Mouse (Mus musculus) midbrain, embryonic 12.5 days (tissue): ENCODE results near the gene Aldh1a3. TPM values are rescaled to one million over a fixed set of nuclear protein-coding genes. Genes with fewer than 3 reads are reported as not detected.

Source experiments
- ATAC-seq: fragments of 200-750 bp; cut with Nextera tagmentation; 2 replicates; pipeline ENCODE4 v1.8.0; 2017; ENCODE audit warnings: low read depth, moderate TSS enrichment, moderate library complexity; ENCODE audit not compliant: low FRiP score
- H3K27ac ChIP-seq: fragments of 300-500 bp; sonication (generic); replicated peaks from 2 replicates; pipeline ENCODE4 v1.5.1; 2016; ENCODE audit warnings: mild to moderate bottlenecking
- H3K27me3 ChIP-seq: fragments of 300-500 bp; sonication (generic); 2 replicates; pipeline ENCODE4 v1.6.1; 2016; ENCODE audit warnings: mild to moderate bottlenecking
- H3K36me3 ChIP-seq: fragments of 300-500 bp; sonication (generic); 2 replicates; pipeline ENCODE4 v1.6.1; 2016
- H3K4me1 ChIP-seq: fragments of 300-500 bp; sonication (generic); 2 replicates; pipeline ENCODE4 v1.6.1; 2016
- H3K4me2 ChIP-seq: fragments of 300-500 bp; sonication (generic); replicated peaks from 2 replicates; pipeline ENCODE4 v1.6.1; 2016; ENCODE audit warnings: mild to moderate bottlenecking, moderate library complexity
- H3K4me3 ChIP-seq: fragments of 300-500 bp; sonication (generic); 2 replicates; pipeline ENCODE4 v1.5.1; 2016; ENCODE audit warnings: mild to moderate bottlenecking
- H3K9ac ChIP-seq: fragments of 300-500 bp; sonication (generic); replicated peaks from 2 replicates; pipeline ENCODE4 v1.6.1; 2016; ENCODE audit warnings: mild to moderate bottlenecking, moderate library complexity
- H3K9me3 ChIP-seq: fragments of 300-500 bp; sonication (generic); 2 replicates; pipeline ENCODE4 v1.6.1; 2016; ENCODE audit warnings: mild to moderate bottlenecking
- WGBS: fragments of 180-500 bp; shearing (Covaris S2); methylation state at CpG from one replicate; pipeline ENCODE4 v1.1.7; 2016; 5-methylcytosine and 5-hydroxymethylcytosine counted together
- polyA plus RNA-seq: library from polyadenylated mRNA; unstranded; fragments of >200 nt; fragmentation: Nextera tagmentation; extraction: Ambion mirVana; gene quantifications from 2 replicates; pipeline ENCODE4 v1.2.1, GENCODE M21; 2016

Gene Aldh1a3
- 0.60 and 1.4 TPM in 2 replicates for polyA plus RNA-seq

GRCm38 (mm10) chr7:66427437-66428161 is at the start of gene Aldh1a3:
Gene Aldh1a3 (minus strand): TSS chr7:66427517.
- Histone ChIP-seq H3K9ac (peak within 1 kb of the TSS; percentile 39), H3K36me3 (no peaks in the 10 kb centered on the region), H3K4me2 (peak within 1 kb of the TSS; percentile 83), H3K4me3 (peak within 1 kb of the TSS; percentile 52), H3K27me3 (peaks cover 74% of the 10 kb centered on the region), H3K27ac (no peak within 1 kb of the TSS), H3K9me3 (no peaks in the 10 kb centered on the region), H3K4me1 (peaks cover 13% of the 10 kb centered on the region)
- WGBS = under 1% methylated on average over 46 of the region's 56 CpGs
- peak; percentile 82 for ATAC-seq

DNA sequence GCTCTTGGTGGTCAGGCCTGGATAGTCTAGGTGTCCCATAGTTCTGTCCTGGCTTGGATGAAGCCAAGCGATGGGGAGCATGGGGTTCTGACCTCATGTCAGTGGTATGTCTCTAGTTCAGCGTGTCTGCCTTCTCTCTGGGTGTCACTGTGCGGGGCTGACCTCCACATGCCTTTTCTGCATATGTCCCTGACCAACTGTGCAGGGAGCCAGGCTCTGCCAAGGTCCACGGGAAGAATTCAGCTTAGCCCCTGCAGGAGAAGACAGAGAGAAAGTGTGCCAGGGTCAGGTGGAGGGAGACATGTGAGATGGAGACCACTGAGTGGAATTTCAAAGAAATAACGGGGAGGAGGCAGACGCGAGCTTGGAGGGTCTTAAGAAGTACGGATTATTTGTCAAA is 49.0 kb upstream of the Aldh1a3 start:
- H3K27ac ChIP-seq = no peak overlapping the region
- ATAC-seq = no peak
- H3K9me3 ChIP-seq = no peaks in the 10 kb centered on the region
- peaks cover 9% of the 10 kb centered on the region; the same call in 1 of the 2 replicates for H3K4me1 ChIP-seq
- no peaks in the 10 kb centered on the region for H3K36me3 ChIP-seq
- no peak overlapping the region for H3K4me2 ChIP-seq
- WGBS = 38% methylated on average over 8 of the region's 8 CpGs
- no peak overlapping the region for H3K9ac ChIP-seq
- no peak overlapping the region for H3K4me3 ChIP-seq
- peaks cover 10% of the 10 kb centered on the region for H3K27me3 ChIP-seq

- H3K4me1 ChIP-seq = no peaks in the 10 kb centered on the region
- no peaks in the 10 kb centered on the region for H3K9me3 ChIP-seq
- ATAC-seq = no peak
- no peaks in the 10 kb centered on the region for H3K36me3 ChIP-seq
- WGBS = 83% methylated on average over 12 of the region's 12 CpGs
- no peak overlapping the region for H3K4me3 ChIP-seq
- H3K27me3 ChIP-seq = no peaks in the 10 kb centered on the region
- H3K27ac ChIP-seq = no peak overlapping the region
- no peak overlapping the region for H3K9ac ChIP-seq
- H3K4me2 ChIP-seq = no peak overlapping the region
Measured at GRCm38 (mm10) chr7:66471641-66472216, 44.4 kb upstream of the Aldh1a3 start.

DNA sequence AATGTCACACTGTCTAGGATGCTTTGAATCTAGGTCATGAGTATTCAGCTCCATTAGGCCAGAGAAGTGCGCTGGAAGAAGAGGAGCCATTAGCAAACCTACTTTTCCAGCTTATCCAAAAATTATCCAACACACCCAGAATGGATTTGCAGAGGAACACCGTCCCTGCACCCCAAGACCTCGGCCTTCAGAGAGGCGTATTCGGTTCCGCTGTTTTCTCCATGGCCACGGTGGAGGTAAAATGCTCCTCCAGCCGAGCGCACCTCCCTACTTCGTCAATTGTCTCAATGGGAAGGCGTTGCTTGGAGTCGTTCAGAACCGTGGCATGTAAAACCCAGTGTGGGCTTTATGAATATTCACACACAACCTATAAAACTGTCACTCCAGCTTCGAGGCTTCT is 39.3 kb upstream of the Aldh1a3 start:
- Histone ChIP-seq H3K27me3 (no peaks in the 10 kb centered on the region), H3K36me3 (no peaks in the 10 kb centered on the region), H3K27ac (no peak overlapping the region), H3K4me3 (no peak overlapping the region), H3K9me3 (0 out of 2 replicates have a peak, but pooled peaks cover 5% of the 10 kb centered on the region), H3K4me1 (no peaks in the 10 kb centered on the region), H3K9ac (no peak overlapping the region), H3K4me2 (no peak overlapping the region)
- 87% methylated on average over 14 of the region's 14 CpGs for WGBS
- no peak for ATAC-seq

DNA sequence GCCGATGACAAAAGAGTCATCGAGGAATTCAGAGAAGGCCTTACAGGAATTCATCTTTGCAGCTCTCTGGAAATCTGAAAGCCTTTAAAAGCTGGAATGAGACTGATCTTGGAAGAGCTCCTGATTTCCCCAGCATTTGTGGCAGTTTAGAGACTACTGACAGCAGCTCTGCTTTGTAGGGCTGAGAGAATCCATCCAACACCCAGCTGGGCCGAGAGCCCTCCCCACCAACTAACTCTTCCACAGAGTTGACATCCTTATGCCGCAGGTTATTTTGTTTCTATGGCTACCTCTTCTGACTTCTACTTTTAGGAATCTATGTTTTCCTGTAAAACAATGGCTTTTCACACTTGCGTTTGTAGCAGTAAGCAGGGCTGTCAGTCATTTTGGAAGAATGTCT is 37.9 kb upstream of the Aldh1a3 start:
- Histone ChIP-seq H3K27me3 (no peaks in the 10 kb centered on the region), H3K4me1 (no peaks in the 10 kb centered on the region), H3K4me3 (no peak overlapping the region), H3K4me2 (no peak overlapping the region), H3K9ac (no peak overlapping the region), H3K36me3 (no peaks in the 10 kb centered on the region), H3K9me3 (0 out of 2 replicates have a peak, but pooled peaks cover 5% of the 10 kb centered on the region), H3K27ac (no peak overlapping the region)
- no peak for ATAC-seq
- WGBS = 73% methylated on average over 5 of the region's 5 CpGs

DNA sequence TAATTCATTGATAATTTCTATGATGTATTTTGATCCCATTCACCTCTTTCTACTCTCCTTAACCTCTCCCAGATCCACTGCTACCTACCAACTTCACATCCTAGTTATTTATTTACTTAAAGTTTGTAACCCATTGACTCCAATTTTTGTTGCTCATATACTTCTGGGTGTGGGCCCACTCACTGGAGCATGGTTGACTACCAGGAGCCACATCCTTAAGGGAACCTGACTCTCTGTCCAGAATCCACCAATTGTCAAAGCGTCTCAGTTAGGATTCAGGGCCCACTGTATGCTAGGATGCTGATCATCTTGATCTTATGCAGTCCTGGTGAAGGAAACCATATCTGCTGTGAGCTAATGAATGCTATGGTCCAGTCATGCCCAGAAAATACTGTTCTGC is 35.8 kb upstream of the Aldh1a3 start:
- Histone ChIP-seq H3K4me2 (no peak overlapping the region), H3K36me3 (no peaks in the 10 kb centered on the region), H3K4me1 (peaks cover 4% of the 10 kb centered on the region; the same call in 1 of the 2 replicates), H3K9me3 (0 out of 2 replicates have a peak, but pooled peaks cover 5% of the 10 kb centered on the region), H3K9ac (no peak overlapping the region), H3K27ac (no peak overlapping the region), H3K4me3 (no peak overlapping the region), H3K27me3 (no peaks in the 10 kb centered on the region)
- WGBS = 97% methylated on average over 1 of the region's 1 CpGs
- no peak for ATAC-seq

DNA sequence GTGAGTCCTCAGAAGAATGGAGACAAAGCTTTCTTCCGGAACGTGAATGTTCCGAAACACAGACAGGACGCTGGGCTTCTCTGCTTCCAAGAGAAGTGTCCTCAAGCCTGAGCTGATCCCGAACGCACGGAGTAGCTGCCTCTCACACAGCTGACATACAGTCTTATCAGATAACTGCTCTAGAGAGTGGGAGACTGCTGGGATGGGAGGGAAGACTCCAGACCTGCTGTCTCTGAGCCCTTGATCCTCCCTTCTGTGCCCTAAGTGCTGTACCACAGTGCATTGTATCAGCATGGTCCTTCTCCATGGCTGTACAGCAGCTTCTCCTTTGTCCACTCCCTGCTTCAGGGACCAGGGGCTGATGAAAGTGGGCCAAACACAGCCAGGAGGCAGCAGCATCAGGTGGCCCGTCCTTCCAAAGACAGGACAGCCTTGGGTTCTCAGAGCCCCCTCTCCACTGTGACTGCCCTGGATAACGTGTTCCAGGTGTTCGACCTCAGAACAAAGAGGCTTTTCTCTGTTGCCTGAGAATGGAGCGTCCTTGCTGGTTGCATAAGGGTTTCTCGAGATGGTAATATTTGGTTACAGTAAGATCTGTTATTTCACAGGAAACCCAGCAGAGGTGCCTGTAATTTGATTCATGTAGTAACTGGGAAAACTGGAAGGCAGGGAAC is 24.4 kb upstream of the Aldh1a3 start:
- no peak overlapping the region for H3K4me2 ChIP-seq
- no peak overlapping the region for H3K9ac ChIP-seq
- H3K4me3 ChIP-seq = no peak overlapping the region
- peaks cover 3% of the 10 kb centered on the region; the same call in 1 of the 2 replicates for H3K27me3 ChIP-seq
- no peaks in the 10 kb centered on the region for H3K36me3 ChIP-seq
- H3K4me1 ChIP-seq = peaks cover 16% of the 10 kb centered on the region
- 53% methylated on average over 12 of the region's 12 CpGs for WGBS
- no peak for ATAC-seq
- no peak overlapping the region for H3K27ac ChIP-seq
- no peaks in the 10 kb centered on the region for H3K9me3 ChIP-seq

- H3K36me3 ChIP-seq = no peaks in the 10 kb centered on the region
- peak overlapping the region; percentile 55 for H3K4me2 ChIP-seq
- H3K27me3 ChIP-seq = peaks cover 3% of the 10 kb centered on the region; the same call in 1 of the 2 replicates
- peak overlapping the region; percentile 33 for H3K4me3 ChIP-seq
- H3K27ac ChIP-seq = no peak overlapping the region
- H3K9ac ChIP-seq = 0 out of 2 replicates have a peak overlapping the region, but pooled peaks have one; percentile 12
- peak; percentile 81 for ATAC-seq
- WGBS = 5% methylated on average over 15 of the region's 16 CpGs
- H3K4me1 ChIP-seq = peaks cover 21% of the 10 kb centered on the region
- no peaks in the 10 kb centered on the region for H3K9me3 ChIP-seq
Measured at GRCm38 (mm10) chr7:66449971-66450752, 22.8 kb upstream of the Aldh1a3 start.

- 78% methylated on average over 15 of the region's 15 CpGs for WGBS
- H3K4me2 ChIP-seq = no peak overlapping the region
- ATAC-seq = no peak
Measured at GRCm38 (mm10) chr7:66448786-66449540, 21.6 kb upstream of the Aldh1a3 start.

GRCm38 (mm10) chr7:66448304-66448703 is 21.0 kb upstream of the Aldh1a3 start:
- H3K4me1 ChIP-seq = peaks cover 21% of the 10 kb centered on the region
- no peak overlapping the region for H3K4me2 ChIP-seq
- WGBS = 47% methylated on average over 10 of the region's 10 CpGs
- no peak overlapping the region for H3K27ac ChIP-seq
- H3K9me3 ChIP-seq = no peaks in the 10 kb centered on the region
- H3K27me3 ChIP-seq = peaks cover 3% of the 10 kb centered on the region; the same call in 1 of the 2 replicates
- no peak overlapping the region for H3K4me3 ChIP-seq
- H3K9ac ChIP-seq = no peak overlapping the region
- H3K36me3 ChIP-seq = no peaks in the 10 kb centered on the region
- no peak for ATAC-seq

More at GRCm38 (mm10) chr7:66448786-66449540, 21.6 kb upstream of the Aldh1a3 start:
- no peaks in the 10 kb centered on the region for H3K36me3 ChIP-seq
- no peaks in the 10 kb centered on the region for H3K9me3 ChIP-seq
- no peak overlapping the region for H3K27ac ChIP-seq
- peaks cover 21% of the 10 kb centered on the region for H3K4me1 ChIP-seq
- no peak overlapping the region for H3K9ac ChIP-seq
- H3K4me3 ChIP-seq = no peak overlapping the region
- peaks cover 3% of the 10 kb centered on the region; the same call in 1 of the 2 replicates for H3K27me3 ChIP-seq

DNA sequence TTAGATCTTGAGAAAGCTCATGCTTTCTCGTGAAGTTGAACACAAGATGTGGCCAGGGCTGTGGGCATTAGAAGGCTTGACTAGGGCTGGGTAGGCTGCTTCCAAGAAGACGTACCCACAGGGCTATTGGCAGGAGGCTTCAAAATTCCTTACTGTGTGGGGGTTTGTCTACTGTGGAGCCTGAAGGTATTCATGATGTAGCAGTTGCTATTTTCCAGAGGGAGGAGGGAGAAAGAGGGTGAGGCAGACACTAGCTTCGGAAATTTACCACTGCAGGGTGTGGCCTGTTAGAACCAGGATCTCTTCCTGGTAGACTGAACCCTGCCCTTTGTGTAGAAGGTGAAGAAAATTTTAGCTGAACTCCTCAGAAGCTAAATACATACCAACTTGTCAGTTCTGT is 19.5 kb upstream of the Aldh1a3 start:
- Histone ChIP-seq H3K4me3 (no peak overlapping the region), H3K27ac (no peak overlapping the region), H3K4me1 (peaks cover 21% of the 10 kb centered on the region), H3K9ac (no peak overlapping the region), H3K4me2 (no peak overlapping the region), H3K36me3 (no peaks in the 10 kb centered on the region), H3K9me3 (no peaks in the 10 kb centered on the region), H3K27me3 (peaks cover 3% of the 10 kb centered on the region; the same call in 1 of the 2 replicates)
- 91% methylated on average over 3 of the region's 3 CpGs for WGBS
- ATAC-seq = no peak
